Mouse (Mus musculus) CH12.LX (cell line): ENCODE data around the gene Ppy.

Source experiments
- BHLHE40 ChIP-seq: IDR thresholded peaks from 2 replicates; pipeline ENCODE4 v1.6.1; 2011; ENCODE audit warnings: mild to moderate bottlenecking, low read depth, low read length, improper control_type of control experiment
- CHD1 ChIP-seq: IDR thresholded peaks from 2 replicates; pipeline ENCODE4 v1.6.1; 2012; ENCODE audit warnings: low read depth, low read length, improper control_type of control experiment, inconsistent platforms
- CTCF ChIP-seq, 2 experiments: IDR thresholded peaks in 1 of 2; conservative IDR thresholded peaks in 1 of 2; 2 replicates each; pipeline ENCODE4 v1.5.1; 2011 to 2012; ENCODE audit warnings: low read depth in 2 of 2, low read length in 2 of 2, improper control_type of control experiment in 1 of 2, inconsistent platforms in 1 of 2, mild to moderate bottlenecking in 1 of 2, moderate library complexity in 1 of 2
- E2F4 ChIP-seq: IDR thresholded peaks from 2 replicates; pipeline ENCODE4 v1.6.1; 2011; ENCODE audit warnings: low read depth, low read length, improper control_type of control experiment; ENCODE audit not compliant: insufficient replicate concordance
- ELF1 ChIP-seq: IDR thresholded peaks from 2 replicates; pipeline ENCODE4 v1.6.1; 2014; ENCODE audit warnings: low read depth, mild to moderate bottlenecking, inconsistent platforms, low read length, improper control_type of control experiment
- JUND ChIP-seq: conservative IDR thresholded peaks from 2 replicates; pipeline ENCODE4 v1.6.1; 2011; ENCODE audit warnings: low read depth, low read length, improper control_type of control experiment
- MEF2A ChIP-seq: IDR thresholded peaks from 2 replicates; pipeline ENCODE4 v1.6.1; 2014; ENCODE audit warnings: low read depth, mild to moderate bottlenecking, inconsistent platforms, low read length, improper control_type of control experiment, borderline replicate concordance
- POLR2A ChIP-seq: IDR thresholded peaks from 2 replicates; pipeline ENCODE4 v1.6.1; 2011; ENCODE audit warnings: low read depth, mild to moderate bottlenecking, improper control_type of control experiment, low read length
- POLR2AphosphoS2 ChIP-seq: IDR thresholded peaks from 2 replicates; pipeline ENCODE4 v1.6.1; 2011; ENCODE audit warnings: low read depth, low read length, improper control_type of control experiment
- RCOR1 ChIP-seq: conservative IDR thresholded peaks from 2 replicates; pipeline ENCODE4 v1.6.1; 2012; ENCODE audit warnings: low read depth, mild to moderate bottlenecking, inconsistent platforms, low read length, improper control_type of control experiment
- UBTF ChIP-seq: IDR thresholded peaks from 2 replicates; pipeline ENCODE4 v1.6.1; 2012; ENCODE audit warnings: low read depth, mild to moderate bottlenecking, inconsistent platforms, low read length, improper control_type of control experiment, moderate library complexity
- ZC3H11A ChIP-seq: IDR thresholded peaks from 2 replicates; pipeline ENCODE4 v1.6.1; 2012; ENCODE audit warnings: low read depth, mild to moderate bottlenecking, inconsistent platforms, low read length, improper control_type of control experiment

DNA sequence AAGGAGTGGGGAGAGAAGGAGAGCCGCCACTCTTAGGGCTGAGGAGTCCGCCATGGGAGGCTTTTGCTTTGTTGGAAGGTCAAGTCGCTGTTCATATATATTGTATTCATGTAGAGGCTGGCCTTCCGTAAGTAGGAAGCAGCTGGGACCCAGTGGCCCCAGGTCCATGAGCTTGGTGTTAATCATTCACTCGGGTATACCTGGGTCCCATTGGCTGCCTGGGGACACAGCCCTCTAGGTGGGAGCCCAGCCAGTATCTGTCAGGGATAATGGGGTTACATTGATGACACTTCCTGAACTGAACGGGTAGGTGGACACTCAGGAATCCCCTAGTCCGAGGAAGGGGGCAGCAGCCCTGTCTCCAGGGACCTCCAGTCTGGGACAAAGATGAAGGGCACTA lies 41.2 kb upstream of the Ppy start:
- TF ChIP-seq CTCF (conservative IDR thresholded peaks at IDR 0.05 in 1 of 2, IDR thresholded peaks at IDR 0.05 in 1 of 2; ENCODE audit: low read depth in 2 of 2, low read length in 2 of 2) (no peak), POLR2A (no peak), ZC3H11A (no peak), E2F4 (no peak), CHD1 (no peak), POLR2AphosphoS2 (no peak), BHLHE40 (no peak), ELF1 (no peak), JUND (no peak), MEF2A (no peak), RCOR1 (no peak), UBTF (no peak)
